Mouse (Mus musculus): ENCODE measurements around the gene Iqschfp. TPM values are rescaled to one million over a fixed set of nuclear protein-coding genes. Genes with fewer than 3 reads are reported as not detected.

Iqschfp gene
- total RNA-seq, 2 experiments from 2014 or later: 9.0 to 14.8 TPM

DNA sequence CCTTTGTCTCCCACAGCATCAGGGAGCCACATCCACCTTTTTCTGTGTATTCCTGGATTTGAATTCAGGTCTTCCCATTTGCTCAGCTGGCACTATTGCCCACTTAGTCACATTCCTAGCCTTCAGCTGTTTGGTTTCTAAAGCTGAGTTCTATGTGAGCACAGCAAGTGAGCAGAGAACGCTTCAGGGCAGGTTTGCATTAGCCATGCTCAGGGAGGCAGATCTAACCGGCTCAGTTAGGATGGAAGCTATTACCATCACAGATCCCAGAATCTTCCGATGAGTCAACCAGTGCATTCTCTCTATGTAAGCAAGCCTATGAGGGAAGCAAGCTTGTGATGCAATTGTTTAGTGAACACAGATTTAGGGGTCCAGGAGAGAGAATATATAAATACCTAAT lies 493.5 kb downstream of the Iqschfp start:
- DNase-seq (ENCODE audit: low spot score in 2 of 2): no peak
- intact Hi-C loops (cut with DNase I): no loop called here

DNA sequence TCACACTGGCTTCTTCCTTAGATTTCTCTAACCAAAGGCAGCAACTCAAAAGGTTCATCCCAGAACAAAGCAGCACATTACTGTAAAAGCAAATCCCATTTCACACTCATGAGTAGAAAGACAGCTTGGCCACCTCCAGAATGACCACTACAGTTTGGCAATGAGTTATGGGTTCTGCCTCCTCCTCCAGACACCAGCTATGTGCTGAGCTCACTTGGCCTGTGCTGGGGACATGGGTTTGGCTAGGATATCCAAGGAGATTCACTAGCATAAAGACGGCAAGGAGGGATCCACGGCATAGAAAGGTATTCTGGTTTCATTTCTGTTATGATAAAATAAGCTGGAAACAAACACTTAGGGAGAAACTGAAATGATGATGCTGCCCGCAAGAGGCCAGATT lies 496.0 kb downstream of the Iqschfp start:
- no peak for DNase-seq (ENCODE audit: low spot score in 2 of 2)
- intact Hi-C loops (cut with DNase I): no loop called here

- intact Hi-C loops (cut with DNase I): no loop called here
- no peak for DNase-seq (ENCODE audit: low spot score in 2 of 2)
Measured at GRCm38 (mm10) chr3:68393578-68393977, 501.5 kb downstream of the Iqschfp start.

GRCm38 (mm10) chr3:68398691-68399090 lies 506.7 kb downstream of the Iqschfp start:
- intact Hi-C loops (cut with DNase I): no loop called here
- DNase-seq (ENCODE audit: low spot score in 2 of 2): no peak

- no peak for DNase-seq (ENCODE audit: low spot score in 2 of 2)
- intact Hi-C loops (cut with DNase I): no loop called here
Measured at GRCm38 (mm10) chr3:68400121-68400520, 508.1 kb downstream of the Iqschfp start.

- intact Hi-C loops (cut with DNase I): no loop called here
- DNase-seq (ENCODE audit: low spot score in 2 of 2): no peak
Measured at GRCm38 (mm10) chr3:68403343-68403742, 511.3 kb downstream of the Iqschfp start.

GRCm38 (mm10) chr3:68403783-68404217 lies 511.8 kb downstream of the Iqschfp start:
- peak; percentile 14 to 52 for DNase-seq (ENCODE audit: low spot score in 2 of 2)
- intact Hi-C loops (cut with DNase I): no loop called here

- no peak for DNase-seq (ENCODE audit: low spot score in 2 of 2)
- intact Hi-C loops (cut with DNase I): no loop called here
Measured at GRCm38 (mm10) chr3:68405724-68406123, 513.7 kb downstream of the Iqschfp start.

DNA sequence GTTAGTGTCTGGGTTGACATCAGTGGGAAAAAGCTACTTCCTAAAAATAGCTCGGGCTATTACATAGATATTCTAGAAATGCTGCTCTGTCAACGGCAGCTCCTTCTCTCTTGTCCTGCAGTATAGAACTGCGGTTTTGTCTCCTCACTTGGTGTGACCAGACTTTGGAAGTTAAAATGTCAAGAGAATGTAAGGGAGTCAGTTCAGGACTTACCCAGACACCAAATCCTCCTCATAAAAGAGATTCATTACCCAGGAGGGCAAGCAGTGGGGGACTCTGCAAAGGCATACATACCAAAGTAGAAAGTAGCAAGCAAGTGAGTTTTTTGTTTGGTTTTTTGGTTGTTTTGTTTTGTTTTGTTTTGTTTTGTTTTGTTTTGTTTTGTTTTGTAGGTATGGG lies 520.2 kb downstream of the Iqschfp start:
- DNase-seq (ENCODE audit: low spot score in 2 of 2): no peak
- intact Hi-C loops (cut with DNase I): no loop called here

DNA sequence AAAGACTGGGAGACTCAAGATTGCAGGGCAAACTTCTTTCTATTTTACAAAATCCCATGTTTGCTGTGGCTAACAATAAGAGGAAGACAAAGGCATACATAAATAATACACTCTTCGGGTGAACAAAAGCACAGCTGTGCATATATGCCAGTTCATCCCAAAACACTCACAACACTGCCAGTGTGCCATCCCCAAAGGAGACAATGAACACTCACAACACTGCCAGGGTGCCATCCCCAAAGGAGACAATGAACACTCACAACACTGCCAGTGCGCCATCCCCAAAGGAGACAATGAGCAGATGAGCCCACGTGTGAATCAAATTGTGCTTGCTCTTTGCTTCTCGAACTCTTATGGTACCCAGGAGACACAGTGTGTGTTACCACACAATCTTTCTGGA lies 527.8 kb downstream of the Iqschfp start:
- intact Hi-C loops (cut with DNase I): no loop called here
- DNase-seq (ENCODE audit: low spot score in 2 of 2): no peak

DNA sequence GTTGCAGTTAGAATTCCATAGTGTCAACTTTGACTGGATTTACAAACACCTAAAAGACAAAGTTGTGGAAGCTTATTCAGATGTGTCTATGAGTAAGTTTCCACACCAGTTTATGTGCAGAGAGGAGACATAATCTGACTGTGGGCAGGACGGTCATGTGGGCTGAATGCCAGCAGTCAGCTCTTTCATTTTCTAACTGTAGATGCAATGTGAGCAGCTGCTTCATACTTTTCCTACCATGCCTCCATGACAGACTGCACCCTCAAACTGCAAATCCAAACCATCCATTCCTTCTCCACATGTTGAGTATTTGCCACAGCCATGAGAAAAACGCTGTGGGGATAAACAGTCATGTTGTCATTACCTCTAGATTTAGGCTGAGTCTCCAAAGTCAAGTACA lies 528.9 kb downstream of the Iqschfp start:
- intact Hi-C loops (cut with DNase I): no loop called here
- no peak for DNase-seq (ENCODE audit: low spot score in 2 of 2)

GRCm38 (mm10) chr3:68421849-68422248 lies 529.8 kb downstream of the Iqschfp start:
- intact Hi-C loops (cut with DNase I): no loop called here
- DNase-seq (ENCODE audit: low spot score in 2 of 2): no peak

GRCm38 (mm10) chr3:68428081-68428480 lies 536.0 kb downstream of the Iqschfp start:
- DNase-seq (ENCODE audit: low spot score in 2 of 2): no peak
- intact Hi-C loops (cut with DNase I): no loop called here

DNA sequence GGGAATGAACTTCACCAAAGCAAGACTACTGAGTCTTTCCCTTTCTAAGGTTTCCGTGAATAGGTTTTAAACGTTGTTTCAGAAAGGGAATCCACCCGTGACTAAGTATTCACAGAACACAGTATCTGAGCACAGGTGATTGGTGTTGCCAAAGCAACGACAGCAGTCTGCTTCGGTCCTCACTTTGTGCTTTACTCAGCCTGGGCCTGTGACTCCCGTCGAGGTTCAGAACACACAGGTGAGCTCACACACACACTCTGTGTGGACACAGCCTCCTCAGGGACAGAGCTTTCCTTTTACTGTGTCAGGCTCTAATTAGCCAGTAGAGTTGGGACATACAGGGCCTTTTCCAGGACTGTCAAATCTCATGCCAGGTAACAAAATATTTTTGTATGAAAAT lies 542.4 kb downstream of the Iqschfp start:
- intact Hi-C loops (cut with DNase I): no loop called here
- no peak for DNase-seq (ENCODE audit: low spot score in 2 of 2)

- intact Hi-C loops (cut with DNase I): no loop called here
- no peak for DNase-seq (ENCODE audit: low spot score in 2 of 2)
Measured at GRCm38 (mm10) chr3:68434897-68435296, 542.9 kb downstream of the Iqschfp start.

DNA sequence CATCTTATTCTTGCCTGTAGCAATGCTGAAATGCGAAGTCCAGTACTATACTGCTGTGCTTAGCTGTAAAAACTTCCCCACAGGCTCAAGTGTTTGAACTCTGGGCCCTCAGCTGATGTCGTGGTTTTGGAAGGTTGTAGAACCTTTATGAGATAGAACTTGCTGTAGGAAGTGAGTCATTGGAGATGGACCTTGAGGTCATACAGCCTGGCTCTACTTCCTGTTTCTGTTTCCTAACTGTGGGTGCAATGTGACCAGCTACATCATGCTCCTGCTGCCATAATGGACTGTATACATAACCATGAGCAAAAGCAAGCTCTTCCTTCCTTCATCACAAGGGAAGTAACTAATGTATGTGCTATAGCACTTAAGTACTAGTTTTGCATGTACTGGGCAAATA lies 556.4 kb downstream of the Iqschfp start:
- intact Hi-C loops (cut with DNase I): no loop called here
- no peak for DNase-seq (ENCODE audit: low spot score in 2 of 2)

DNA sequence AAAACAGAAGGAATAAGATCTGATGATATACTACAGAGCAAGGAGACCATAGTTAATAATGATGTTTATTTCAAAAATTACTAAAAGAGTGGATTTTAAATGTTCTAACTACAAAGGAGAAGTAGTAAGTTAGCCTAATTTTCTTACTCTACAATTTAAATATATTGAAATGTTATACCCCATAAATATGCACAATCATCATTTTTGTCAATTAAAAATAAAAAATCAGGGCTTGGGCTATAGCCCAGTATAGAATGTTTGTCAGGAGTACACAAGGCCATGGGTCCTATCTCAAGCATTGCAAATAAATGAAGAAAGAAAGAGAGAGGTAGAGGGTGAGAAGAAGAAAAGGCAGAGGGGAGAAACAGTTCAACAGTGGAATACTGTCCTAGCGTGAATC lies 559.6 kb downstream of the Iqschfp start:
- intact Hi-C loops (cut with DNase I): no loop called here
- no peak for DNase-seq (ENCODE audit: low spot score in 2 of 2)

GRCm38 (mm10) chr3:68453266-68453665 lies 561.2 kb downstream of the Iqschfp start:
- DNase-seq (ENCODE audit: low spot score in 2 of 2): no peak
- intact Hi-C loops (cut with DNase I): no loop called here

DNA sequence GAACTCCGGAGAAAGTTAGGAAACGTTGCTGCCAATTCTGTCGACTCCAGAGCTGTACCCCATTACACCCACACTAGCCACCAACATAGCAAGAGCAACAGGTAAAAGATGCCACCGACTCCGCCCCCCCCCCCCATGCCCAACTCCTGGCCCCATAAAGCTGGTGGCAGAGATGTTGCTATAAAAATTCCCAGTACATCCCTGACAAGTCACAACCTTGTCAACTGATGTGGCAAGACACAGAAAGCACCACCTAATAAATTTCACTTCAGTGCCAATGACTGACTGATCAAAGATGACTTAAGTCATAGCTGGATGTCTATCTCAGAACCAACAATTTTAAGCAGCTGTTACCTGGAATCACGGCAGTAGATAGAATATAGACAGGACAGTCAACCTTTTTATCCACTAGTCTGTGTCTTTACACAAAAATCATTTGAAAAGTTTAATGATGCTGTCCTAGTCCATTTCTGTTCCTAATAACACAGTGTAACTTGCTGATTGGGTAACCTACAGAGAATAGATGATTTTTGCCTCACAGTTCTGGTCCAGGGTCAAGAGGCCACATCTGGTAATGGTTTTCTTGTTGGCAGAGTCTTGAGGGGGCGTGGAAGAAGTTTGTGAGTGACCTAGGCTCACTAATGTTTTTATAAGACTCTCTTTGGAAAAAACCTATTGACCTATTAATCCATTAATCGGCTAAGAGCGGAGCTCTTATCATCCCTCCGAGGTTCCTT lies 561.9 kb downstream of the Iqschfp start:
- DNase-seq (ENCODE audit: low spot score in 2 of 2): no peak
- intact Hi-C loops (cut with DNase I): no loop called here

DNA sequence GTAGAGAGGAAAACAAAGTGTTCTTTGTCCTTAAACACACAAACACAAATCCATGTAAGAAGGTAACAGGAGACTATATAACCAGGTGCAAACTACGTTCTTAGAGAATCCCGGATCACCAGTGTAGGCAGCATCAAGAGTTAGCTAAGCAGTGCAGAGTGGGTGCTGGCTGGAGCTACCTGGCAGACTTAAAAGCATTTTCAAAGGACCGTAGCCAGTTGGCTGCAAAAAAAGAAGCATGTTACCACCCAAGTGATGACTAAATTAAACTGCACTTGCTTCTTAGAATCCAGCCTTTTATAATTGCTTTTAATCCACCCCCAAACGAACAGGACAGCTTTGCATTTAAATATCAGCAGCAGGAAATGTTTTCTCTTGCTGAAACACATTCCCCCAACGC lies 574.6 kb downstream of the Iqschfp start:
- DNase-seq (ENCODE audit: low spot score in 2 of 2): peak; percentile 48 to 94
- intact Hi-C loops (cut with DNase I): loop anchor here (5.0 kb wide), 1 partner anchor 99 kb away; no protein-coding TSS in a partner anchor

DNA sequence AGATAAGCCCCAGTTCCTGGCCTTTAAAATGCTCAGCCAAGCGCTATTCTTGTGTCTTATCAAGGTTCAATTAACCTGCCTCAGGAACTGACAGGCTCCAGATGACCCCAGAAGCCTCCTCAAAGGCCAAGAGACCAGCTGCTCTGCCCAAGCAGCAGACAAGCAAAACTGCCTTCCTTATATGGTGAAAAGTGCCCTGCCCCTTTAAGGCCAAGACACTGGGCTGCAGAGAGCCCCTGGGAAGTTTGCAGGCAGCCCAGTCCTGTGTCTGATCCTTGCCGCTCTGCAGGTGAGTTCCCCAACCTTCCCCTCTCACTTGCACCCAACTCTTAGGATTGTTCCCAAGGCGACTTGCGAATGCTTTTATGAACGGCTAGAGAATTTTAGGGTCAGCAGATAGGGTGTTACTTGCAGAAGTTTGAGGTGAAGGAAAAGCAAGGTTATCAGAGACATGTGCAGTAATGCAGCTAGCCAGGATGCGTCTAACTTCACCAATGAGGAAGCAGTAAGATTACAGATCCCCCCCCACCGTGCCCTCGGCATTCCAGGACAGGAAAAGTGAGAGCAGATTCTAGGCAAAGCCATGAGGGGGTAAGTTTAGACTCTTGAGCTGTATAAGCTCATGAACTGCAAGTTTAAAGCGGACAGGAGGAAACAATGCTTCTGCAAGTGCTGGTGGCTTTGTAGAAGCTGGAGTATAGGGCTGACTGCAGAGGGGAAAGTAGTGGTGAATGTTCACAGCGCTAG lies 576.1 kb downstream of the Iqschfp start:
- DNase-seq (ENCODE audit: low spot score in 2 of 2): no peak
- intact Hi-C loops (cut with DNase I): loop anchor here (5.0 kb wide), 1 partner anchor 101 kb away; no protein-coding TSS in a partner anchor
